Mouse (Mus musculus) forebrain, embryonic 16.5 days (tissue): ENCODE measurements around the gene Slc8a2. TPM values are rescaled to one million over a fixed set of nuclear protein-coding genes. Genes with fewer than 3 reads are reported as not detected.

Experiments
- ATAC-seq: fragments of 200-750 bp; cut with Nextera tagmentation; 2 replicates; pipeline ENCODE4 v1.8.0; 2017; ENCODE audit warnings: mild to moderate bottlenecking, moderate library complexity
- H3K27ac ChIP-seq: fragments of 300-500 bp; sonication (generic); 2 replicates; pipeline ENCODE4 v1.5.1; 2014; ENCODE audit warnings: low read length, control low read depth
- H3K27me3 ChIP-seq: fragments of 300-500 bp; sonication (generic); replicated peaks from 2 replicates; pipeline ENCODE4 v1.6.1; 2014; ENCODE audit warnings: low read length; ENCODE audit not compliant: control insufficient read depth, insufficient read depth
- H3K36me3 ChIP-seq: fragments of 300-500 bp; sonication (generic); 2 replicates; pipeline ENCODE4 v1.6.1; 2014; ENCODE audit not compliant: control insufficient read depth, insufficient read depth
- H3K4me1 ChIP-seq: fragments of 300-500 bp; sonication (generic); replicated peaks from 2 replicates; pipeline ENCODE4 v1.6.1; 2014; ENCODE audit warnings: low read length; ENCODE audit not compliant: control insufficient read depth, insufficient read depth
- H3K4me2 ChIP-seq: fragments of 300-500 bp; sonication (generic); 2 replicates; pipeline ENCODE4 v1.6.1; 2014; ENCODE audit warnings: mild to moderate bottlenecking, low read length, control low read depth
- H3K4me3 ChIP-seq: fragments of 300-500 bp; sonication (generic); replicated peaks from 2 replicates; pipeline ENCODE4 v1.5.1; 2014; ENCODE audit warnings: mild to moderate bottlenecking, low read length, control low read depth
- H3K9ac ChIP-seq: fragments of 300-500 bp; sonication (generic); replicated peaks from 2 replicates; pipeline ENCODE4 v1.6.1; 2014; ENCODE audit warnings: low read depth, low read length, control low read depth
- H3K9me3 ChIP-seq: fragments of 300-500 bp; sonication (generic); 2 replicates; pipeline ENCODE4 v1.6.1; 2016; ENCODE audit warnings: low read length; ENCODE audit not compliant: control insufficient read depth
- WGBS: fragments of 180-500 bp; shearing (Covaris S2); extraction: QIAGEN DNeasy Blood & Tissue Kit; methylation state at CpG from one replicate; pipeline ENCODE4 v1.1.7; 2014; 5-methylcytosine and 5-hydroxymethylcytosine counted together
- polyA plus RNA-seq: library from polyadenylated mRNA; unstranded; fragments of >200 nt; fragmentation: Nextera tagmentation; extraction: Ambion mirVana; gene quantifications from 2 replicates; pipeline ENCODE4 v1.2.1, GENCODE M21; 2015

Slc8a2 gene
- 0.72 and 1.1 TPM in 2 replicates for polyA plus RNA-seq

GRCm38 (mm10) chr7:16129421-16129845 is at the start of gene Slc8a2:
Slc8a2 (plus strand) TSS chr7:16129826.
- Histone ChIP-seq H3K4me2 (peak within 1 kb of the TSS; percentile 69), H3K36me3 (no peaks in the 10 kb centered on the region), H3K27me3 (no peaks in the 10 kb centered on the region), H3K4me1 (peaks cover 52% of the 10 kb centered on the region), H3K27ac (peak within 1 kb of the TSS; percentile 73), H3K9ac (peak within 1 kb of the TSS; percentile 80), H3K9me3 (no peaks in the 10 kb centered on the region), H3K4me3 (peak within 1 kb of the TSS; percentile 67)
- WGBS, result under 1% methylated on average over 12 of the region's 12 CpGs
- peak; percentile 83 for ATAC-seq

GRCm38 (mm10) chr7:16079947-16080346 is 49.7 kb upstream of the Slc8a2 start:
- ATAC-seq, result no peak
- Histone ChIP-seq H3K4me2 (no peak overlapping the region), H3K9ac (no peak overlapping the region), H3K27me3 (no peaks in the 10 kb centered on the region), H3K9me3 (no peaks in the 10 kb centered on the region), H3K27ac (no peak overlapping the region), H3K4me1 (no peaks in the 10 kb centered on the region), H3K36me3 (no peaks in the 10 kb centered on the region), H3K4me3 (no peak overlapping the region)
- WGBS, result 41% methylated on average over 1 of the region's 1 CpGs

GRCm38 (mm10) chr7:16080581-16080980 is 49.0 kb upstream of the Slc8a2 start:
- no peaks in the 10 kb centered on the region for H3K4me1 ChIP-seq
- H3K36me3 ChIP-seq, result no peaks in the 10 kb centered on the region
- no peak overlapping the region for H3K27ac ChIP-seq
- no peak overlapping the region for H3K4me2 ChIP-seq
- no peak overlapping the region for H3K4me3 ChIP-seq
- no peaks in the 10 kb centered on the region for H3K9me3 ChIP-seq
- WGBS, result 61% methylated on average over 4 of the region's 4 CpGs
- H3K27me3 ChIP-seq, result no peaks in the 10 kb centered on the region
- no peak overlapping the region for H3K9ac ChIP-seq
- no peak for ATAC-seq

GRCm38 (mm10) chr7:16083361-16083760 is 46.3 kb upstream of the Slc8a2 start:
- H3K4me1 ChIP-seq, result no peaks in the 10 kb centered on the region
- H3K27me3 ChIP-seq, result no peaks in the 10 kb centered on the region
- ATAC-seq, result no peak
- H3K9me3 ChIP-seq, result no peaks in the 10 kb centered on the region
- no peak overlapping the region for H3K4me2 ChIP-seq
- H3K27ac ChIP-seq, result no peak overlapping the region
- no peak overlapping the region for H3K9ac ChIP-seq
- no peak overlapping the region for H3K4me3 ChIP-seq
- H3K36me3 ChIP-seq, result no peaks in the 10 kb centered on the region
- 65% methylated on average over 4 of the region's 4 CpGs for WGBS

GRCm38 (mm10) chr7:16087587-16087986 is 42.0 kb upstream of the Slc8a2 start:
- no peak; the same call in 1 of the 2 replicates for ATAC-seq

GRCm38 (mm10) chr7:16094592-16094991 is 35.0 kb upstream of the Slc8a2 start:
- Histone ChIP-seq H3K9ac (no peak overlapping the region), H3K4me3 (no peak overlapping the region), H3K9me3 (no peaks in the 10 kb centered on the region), H3K36me3 (no peaks in the 10 kb centered on the region), H3K27me3 (no peaks in the 10 kb centered on the region), H3K4me1 (peaks cover 12% of the 10 kb centered on the region), H3K4me2 (no peak overlapping the region), H3K27ac (no peak overlapping the region)
- no peak for ATAC-seq
- WGBS, result 75% methylated on average over 3 of the region's 3 CpGs

More at GRCm38 (mm10) chr7:16087587-16087986, 42.0 kb upstream of the Slc8a2 start:
- Histone ChIP-seq H3K9me3 (no peaks in the 10 kb centered on the region), H3K4me1 (no peaks in the 10 kb centered on the region), H3K36me3 (no peaks in the 10 kb centered on the region), H3K4me3 (no peak overlapping the region), H3K27me3 (no peaks in the 10 kb centered on the region), H3K9ac (no peak overlapping the region), H3K4me2 (no peak overlapping the region), H3K27ac (no peak overlapping the region)
- 79% methylated on average over 2 of the region's 2 CpGs for WGBS

GRCm38 (mm10) chr7:16098021-16099017 is 31.3 kb upstream of the Slc8a2 start, which contains the start of gene Napa:
Napa (plus strand) TSS chr7:16098458.
- H3K27ac ChIP-seq, result peak within 1 kb of the TSS; percentile 70
- peaks cover 24% of the 10 kb centered on the region for H3K4me1 ChIP-seq
- H3K4me3 ChIP-seq, result peak within 1 kb of the TSS; percentile 88
- H3K9ac ChIP-seq, result peak within 1 kb of the TSS; percentile 92
- no peaks in the 10 kb centered on the region for H3K36me3 ChIP-seq
- WGBS, result under 1% methylated on average over 64 of the region's 68 CpGs
- H3K4me2 ChIP-seq, result peak within 1 kb of the TSS; percentile 92
- no peaks in the 10 kb centered on the region for H3K9me3 ChIP-seq
- ATAC-seq, result peak; percentile 98
- no peaks in the 10 kb centered on the region for H3K27me3 ChIP-seq

- no peak for ATAC-seq
- Histone ChIP-seq H3K36me3 (no peaks in the 10 kb centered on the region), H3K4me2 (peak overlapping the region; percentile 92; the same call in 1 of the 2 replicates), H3K9me3 (no peaks in the 10 kb centered on the region), H3K27ac (no peak overlapping the region), H3K4me3 (no peak overlapping the region), H3K4me1 (peaks cover 31% of the 10 kb centered on the region), H3K27me3 (no peaks in the 10 kb centered on the region), H3K9ac (no peak overlapping the region)
- 96% methylated on average over 4 of the region's 4 CpGs for WGBS
These were observed 29.7 kb upstream of the Slc8a2 start for GRCm38 (mm10) chr7:16099901-16100300.

- WGBS, result 82% methylated on average over 7 of the region's 7 CpGs
- H3K27me3 ChIP-seq, result no peaks in the 10 kb centered on the region
- H3K4me2 ChIP-seq, result no peak overlapping the region
- no peaks in the 10 kb centered on the region for H3K36me3 ChIP-seq
- no peak overlapping the region for H3K9ac ChIP-seq
- ATAC-seq, result no peak
- H3K27ac ChIP-seq, result no peak overlapping the region
- no peaks in the 10 kb centered on the region for H3K9me3 ChIP-seq
- peaks cover 31% of the 10 kb centered on the region for H3K4me1 ChIP-seq
- H3K4me3 ChIP-seq, result no peak overlapping the region
These were observed 28.5 kb upstream of the Slc8a2 start for GRCm38 (mm10) chr7:16101081-16101480.
